Mouse (Mus musculus): ENCODE results near the gene Arl5b. TPM values are rescaled to one million over a fixed set of nuclear protein-coding genes. Genes with fewer than 3 reads are reported as not detected.

The Arl5b gene
- total and polyA plus RNA-seq, 2 experiments from 2014 or later, result 16.6 to 37.0 TPM

DNA sequence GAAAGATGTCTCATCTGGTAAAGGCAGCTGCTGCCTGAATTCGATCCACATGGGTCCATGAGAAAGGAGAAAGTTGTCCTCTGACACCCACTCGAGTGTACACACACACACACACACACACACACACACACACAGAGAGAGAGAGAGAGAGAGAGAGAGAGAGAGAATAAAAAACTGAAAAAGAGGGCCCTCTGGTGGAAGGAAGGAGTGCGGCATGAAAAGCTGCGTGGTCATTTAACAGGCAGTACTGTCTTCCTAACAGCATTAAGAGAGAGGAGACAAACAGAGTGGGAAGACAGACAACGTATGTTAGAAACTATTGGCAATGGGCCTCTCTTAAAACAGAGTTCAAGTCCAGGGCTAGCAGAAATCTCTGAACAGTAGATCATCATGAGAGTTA, 8.9 kb upstream of the Arl5b start:
- WGBS, result 56% methylated on average over 5 of the region's 5 CpGs
- ATAC-seq (ENCODE audit: low FRiP score) (no peak), DNase-seq (ENCODE audit: low spot score) (peak; percentile 44)
- Histone ChIP-seq H3K4me3 (ENCODE audit: low read depth, low read length) (no peak overlapping the region), H3K9me3 (ENCODE audit: low read length) (no peaks in the 10 kb centered on the region), H3K4me2 (ENCODE audit: low read depth, low read length, poor library complexity, severe bottlenecking) (no peak overlapping the region), H3K36me3 (ENCODE audit: insufficient read depth, low read length) (peaks cover 7% of the 10 kb centered on the region; the same call in 1 of the 2 replicates), H3K27ac (ENCODE audit: low read depth, low read length) (no peak overlapping the region), H3K9ac (replicated peaks; ENCODE audit: low read length, poor library complexity, severe bottlenecking) (no peak overlapping the region), H3K4me1 (ENCODE audit: insufficient read depth, low read length) (no peaks in the 10 kb centered on the region), H3K27me3 (ENCODE audit: insufficient read depth, low read length) (no peaks in the 10 kb centered on the region)
- peak; percentile 72 for TF ChIP-seq CTCF (IDR thresholded peaks at IDR 0.05)

DNA sequence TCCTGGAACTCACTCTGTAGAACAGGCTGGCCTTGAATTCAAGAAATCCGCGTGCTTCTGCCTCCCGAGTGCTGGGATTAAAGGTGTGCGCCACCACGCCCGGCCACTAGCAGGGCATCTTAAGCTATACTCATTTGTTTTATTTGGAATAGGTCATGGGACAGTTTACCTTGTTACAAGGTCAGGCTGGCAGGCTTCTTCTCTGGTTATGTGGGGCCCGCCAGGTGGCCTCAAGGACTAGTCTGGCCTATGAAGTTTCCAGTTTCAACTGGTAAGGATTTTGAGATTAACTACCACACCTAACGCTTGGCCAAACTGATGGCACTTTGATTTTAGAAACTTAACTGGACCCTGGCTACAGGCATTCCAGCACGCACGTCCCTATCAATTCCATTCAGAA, 5.3 kb downstream of the Arl5b start:
- ATAC-seq (ENCODE audit: low FRiP score), result peak; percentile 35
- Histone ChIP-seq H3K4me2 (ENCODE audit: low read depth, low read length, poor library complexity, severe bottlenecking) (peak overlapping the region; percentile 62), H3K4me1 (ENCODE audit: insufficient read depth, low read length) (peaks cover 8% of the 10 kb centered on the region; the same call in 1 of the 2 replicates), H3K36me3 (ENCODE audit: insufficient read depth, low read length) (no peaks in the 10 kb centered on the region), H3K9me3 (ENCODE audit: low read length) (no peaks in the 10 kb centered on the region), H3K27ac (ENCODE audit: low read depth, low read length) (peak overlapping the region; percentile 91), H3K4me3 (ENCODE audit: low read depth, low read length) (peak overlapping the region; percentile 95), H3K27me3 (ENCODE audit: insufficient read depth, low read length) (no peaks in the 10 kb centered on the region), H3K9ac (replicated peaks; ENCODE audit: low read length, poor library complexity, severe bottlenecking) (peak overlapping the region; percentile 83)
- 21% methylated on average over 10 of the region's 10 CpGs for WGBS
- no peak for DNase-seq (ENCODE audit: low spot score)
- TF ChIP-seq CTCF (IDR thresholded peaks at IDR 0.05), result peak; percentile 1; the same call in 1 of the 2 replicates

DNA sequence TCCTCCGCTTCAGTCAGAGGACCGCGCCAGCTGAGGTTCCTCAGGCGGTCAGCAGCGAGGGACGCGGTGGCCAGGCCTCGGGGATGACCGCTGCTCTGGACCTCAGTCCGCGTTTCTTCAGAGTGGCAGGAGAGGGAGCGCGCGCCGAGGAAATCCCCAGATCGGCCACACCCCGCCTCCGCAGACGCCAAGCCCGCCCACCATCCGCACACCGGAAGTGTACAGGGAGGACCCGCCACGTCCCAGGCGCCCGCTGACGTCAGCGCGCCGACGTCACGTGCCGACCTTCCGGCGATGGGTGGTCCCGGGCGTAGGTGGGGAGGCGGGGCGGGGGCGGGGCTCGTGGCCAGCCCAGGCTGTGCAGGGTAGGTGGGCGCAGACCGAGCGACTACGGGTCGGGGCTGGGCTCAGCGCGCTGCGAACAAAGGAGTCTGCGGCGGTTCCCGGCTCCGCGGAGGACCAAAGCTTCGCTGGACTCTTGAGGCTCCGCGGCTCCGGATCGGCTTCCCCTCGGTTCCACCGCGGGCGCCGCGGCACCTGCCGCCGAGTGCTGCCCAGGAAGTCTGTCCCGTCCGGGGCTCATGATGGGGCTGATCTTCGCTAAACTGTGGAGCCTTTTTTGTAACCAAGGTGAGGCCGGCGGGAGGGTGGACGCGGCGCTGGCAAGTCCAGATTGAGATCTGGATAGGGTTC, 5.9 kb downstream of the Arl5b start, which contains the start of gene Nsun6:
Gene Nsun6 (minus strand): TSS at position 125 of the 693 bp plus-strand sequence.
- Histone ChIP-seq H3K4me3 (ENCODE audit: low read depth, low read length) (peak within 1 kb of the TSS; percentile 95), H3K9ac (replicated peaks; ENCODE audit: low read length, poor library complexity, severe bottlenecking) (peak within 1 kb of the TSS; percentile 92), H3K9me3 (ENCODE audit: low read length) (no peaks in the 10 kb centered on the region)

DNA sequence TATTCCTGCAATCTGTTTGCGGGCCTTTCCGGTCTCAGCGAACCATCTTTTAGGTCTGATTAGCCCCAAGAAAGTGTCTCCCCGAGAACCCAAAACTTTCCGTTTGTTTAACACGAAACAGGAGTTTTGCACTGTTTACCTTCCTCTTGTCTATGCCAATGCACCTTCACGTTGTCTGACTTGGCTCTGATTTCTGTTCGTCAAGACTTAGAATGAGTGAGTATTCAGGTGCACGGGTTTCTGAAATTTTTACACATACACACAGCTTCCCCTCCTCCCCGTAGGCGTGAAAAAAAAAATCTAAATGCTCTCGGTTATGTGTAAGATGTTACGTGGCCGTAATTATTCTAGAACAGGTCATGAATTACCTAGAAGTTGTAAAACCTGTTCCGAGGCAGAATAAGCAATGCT, 6.6 kb downstream of the Arl5b start:
- no peaks in the 10 kb centered on the region for H3K27me3 ChIP-seq (ENCODE audit: insufficient read depth, low read length)
- ATAC-seq (ENCODE audit: low FRiP score), result no peak; the same call in 1 of the 2 replicates

More for the DNA sequence above, 5.9 kb downstream of the Arl5b start, which contains the start of gene Nsun6:
- Histone ChIP-seq H3K36me3 (ENCODE audit: insufficient read depth, low read length) (no peaks in the 10 kb centered on the region), H3K4me2 (ENCODE audit: low read depth, low read length, poor library complexity, severe bottlenecking) (peak within 1 kb of the TSS; percentile 62), H3K27ac (ENCODE audit: low read depth, low read length) (peak within 1 kb of the TSS; percentile 91), H3K27me3 (ENCODE audit: insufficient read depth, low read length) (no peaks in the 10 kb centered on the region), H3K4me1 (ENCODE audit: insufficient read depth, low read length) (peaks cover 8% of the 10 kb centered on the region; the same call in 1 of the 2 replicates)
- peak; percentile 34 for TF ChIP-seq CTCF (IDR thresholded peaks at IDR 0.05)
- under 1% methylated on average over 68 of the region's 75 CpGs for WGBS
- peak; percentile 99 for ATAC-seq (ENCODE audit: low FRiP score)
- peak; percentile 98 for DNase-seq (ENCODE audit: low spot score)

DNA sequence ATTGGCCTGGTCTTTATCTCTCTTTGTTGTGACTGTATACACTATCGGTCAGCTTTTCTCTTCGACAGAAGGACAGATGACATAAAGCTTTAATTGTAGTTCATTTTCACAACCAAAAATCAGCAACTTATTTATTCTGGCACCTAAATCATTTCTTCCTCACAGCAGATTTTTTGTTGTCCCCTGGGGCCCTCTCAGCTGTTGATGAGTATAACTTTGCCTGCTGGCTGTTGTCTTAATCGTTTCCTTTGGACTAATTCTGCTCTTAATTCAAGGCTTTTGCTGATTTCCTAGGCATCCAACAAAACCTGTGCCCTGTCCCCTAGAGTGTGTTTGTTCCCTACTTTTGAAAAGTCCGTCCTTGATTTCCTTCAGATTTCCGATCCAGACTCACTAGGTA, 9.0 kb downstream of the Arl5b start:
- no peaks in the 10 kb centered on the region for H3K27me3 ChIP-seq (ENCODE audit: insufficient read depth, low read length)
- no peak for TF ChIP-seq CTCF (IDR thresholded peaks at IDR 0.05)
- H3K9ac ChIP-seq (replicated peaks; ENCODE audit: low read length, poor library complexity, severe bottlenecking), result no peak overlapping the region
- WGBS, result 78% methylated on average over 5 of the region's 5 CpGs
- DNase-seq (ENCODE audit: low spot score) (no peak), ATAC-seq (ENCODE audit: low FRiP score) (no peak)
- no peak overlapping the region for H3K27ac ChIP-seq (ENCODE audit: low read depth, low read length)
- H3K36me3 ChIP-seq (ENCODE audit: insufficient read depth, low read length), result no peaks in the 10 kb centered on the region
- H3K4me3 ChIP-seq (ENCODE audit: low read depth, low read length), result no peak overlapping the region
- H3K9me3 ChIP-seq (ENCODE audit: low read length), result no peaks in the 10 kb centered on the region
- H3K4me1 ChIP-seq (ENCODE audit: insufficient read depth, low read length), result peaks cover 8% of the 10 kb centered on the region; the same call in 1 of the 2 replicates
- no peak overlapping the region for H3K4me2 ChIP-seq (ENCODE audit: low read depth, low read length, poor library complexity, severe bottlenecking)

More for the DNA sequence above, 6.6 kb downstream of the Arl5b start:
- Histone ChIP-seq H3K36me3 (ENCODE audit: insufficient read depth, low read length) (no peaks in the 10 kb centered on the region), H3K4me2 (ENCODE audit: low read depth, low read length, poor library complexity, severe bottlenecking) (peak overlapping the region; percentile 62), H3K27ac (ENCODE audit: low read depth, low read length) (peak overlapping the region; percentile 91), H3K9me3 (ENCODE audit: low read length) (no peaks in the 10 kb centered on the region), H3K9ac (replicated peaks; ENCODE audit: low read length, poor library complexity, severe bottlenecking) (peak overlapping the region; percentile 92), H3K4me1 (ENCODE audit: insufficient read depth, low read length) (peaks cover 8% of the 10 kb centered on the region; the same call in 1 of the 2 replicates), H3K4me3 (ENCODE audit: low read depth, low read length) (peak overlapping the region; percentile 95)
- under 1% methylated on average over 15 of the region's 15 CpGs for WGBS
- no peak for TF ChIP-seq CTCF (IDR thresholded peaks at IDR 0.05)
- peak; percentile 30 for DNase-seq (ENCODE audit: low spot score)

DNA sequence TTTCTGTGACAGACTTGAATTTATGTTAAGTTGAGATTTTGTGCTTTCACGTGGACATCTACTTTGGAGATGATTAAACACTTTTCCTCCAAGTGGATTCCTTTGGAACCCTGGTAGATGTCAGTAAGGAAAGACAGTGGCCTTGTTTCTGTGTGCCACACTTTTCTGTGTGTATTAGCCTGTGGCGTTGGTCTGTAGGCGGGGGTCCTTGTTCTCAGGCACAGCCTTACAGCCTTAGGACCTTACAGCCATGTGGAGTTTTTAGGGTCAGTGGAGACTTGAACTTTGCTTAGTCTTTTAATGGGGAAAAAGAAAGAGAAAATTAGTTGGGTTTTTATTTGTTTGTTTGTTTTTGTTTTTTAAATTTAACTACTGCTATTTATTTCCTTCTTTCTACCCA, 11.7 kb downstream of the Arl5b start:
- Histone ChIP-seq H3K4me3 (ENCODE audit: low read depth, low read length) (no peak overlapping the region), H3K27ac (ENCODE audit: low read depth, low read length) (no peak overlapping the region), H3K4me2 (ENCODE audit: low read depth, low read length, poor library complexity, severe bottlenecking) (no peak overlapping the region), H3K9me3 (ENCODE audit: low read length) (no peaks in the 10 kb centered on the region), H3K9ac (replicated peaks; ENCODE audit: low read length, poor library complexity, severe bottlenecking) (no peak overlapping the region), H3K36me3 (ENCODE audit: insufficient read depth, low read length) (no peaks in the 10 kb centered on the region), H3K27me3 (ENCODE audit: insufficient read depth, low read length) (no peaks in the 10 kb centered on the region), H3K4me1 (ENCODE audit: insufficient read depth, low read length) (peaks cover 8% of the 10 kb centered on the region; the same call in 1 of the 2 replicates)
- DNase-seq (ENCODE audit: low spot score) (no peak), ATAC-seq (ENCODE audit: low FRiP score) (no peak)
- 89% methylated on average over 3 of the region's 3 CpGs for WGBS
- no peak for TF ChIP-seq CTCF (IDR thresholded peaks at IDR 0.05)

Measured in midbrain, postnatal 0 days (tissue).